Mouse (Mus musculus) forebrain, embryonic 16.5 days (tissue): ENCODE results near the gene Krtap16-3. TPM values are rescaled to one million over a fixed set of nuclear protein-coding genes. Genes with fewer than 3 reads are reported as not detected.
A peak's percentile ranks its signal among the peaks of the same experiment; 100 is the strongest.

ENCODE experiments used
- ATAC-seq: fragments of 200-750 bp; cut with Nextera tagmentation; 2 replicates; pipeline ENCODE4 v1.8.0; 2017; ENCODE audit warnings: mild to moderate bottlenecking, moderate library complexity
- H3K27ac ChIP-seq: fragments of 300-500 bp; sonication (generic); 2 replicates; pipeline ENCODE4 v1.5.1; 2014; ENCODE audit warnings: low read length, control low read depth
- H3K27me3 ChIP-seq: fragments of 300-500 bp; sonication (generic); replicated peaks from 2 replicates; pipeline ENCODE4 v1.6.1; 2014; ENCODE audit warnings: low read length; ENCODE audit not compliant: control insufficient read depth, insufficient read depth
- H3K36me3 ChIP-seq: fragments of 300-500 bp; sonication (generic); 2 replicates; pipeline ENCODE4 v1.6.1; 2014; ENCODE audit not compliant: control insufficient read depth, insufficient read depth
- H3K4me1 ChIP-seq: fragments of 300-500 bp; sonication (generic); replicated peaks from 2 replicates; pipeline ENCODE4 v1.6.1; 2014; ENCODE audit warnings: low read length; ENCODE audit not compliant: control insufficient read depth, insufficient read depth
- H3K4me2 ChIP-seq: fragments of 300-500 bp; sonication (generic); 2 replicates; pipeline ENCODE4 v1.6.1; 2014; ENCODE audit warnings: mild to moderate bottlenecking, low read length, control low read depth
- H3K4me3 ChIP-seq: fragments of 300-500 bp; sonication (generic); replicated peaks from 2 replicates; pipeline ENCODE4 v1.5.1; 2014; ENCODE audit warnings: mild to moderate bottlenecking, low read length, control low read depth
- H3K9ac ChIP-seq: fragments of 300-500 bp; sonication (generic); replicated peaks from 2 replicates; pipeline ENCODE4 v1.6.1; 2014; ENCODE audit warnings: low read depth, low read length, control low read depth
- H3K9me3 ChIP-seq: fragments of 300-500 bp; sonication (generic); 2 replicates; pipeline ENCODE4 v1.6.1; 2016; ENCODE audit warnings: low read length; ENCODE audit not compliant: control insufficient read depth
- WGBS: fragments of 180-500 bp; shearing (Covaris S2); extraction: QIAGEN DNeasy Blood & Tissue Kit; methylation state at CpG from one replicate; pipeline ENCODE4 v1.1.7; 2014; 5-methylcytosine and 5-hydroxymethylcytosine counted together
- polyA plus RNA-seq: library from polyadenylated mRNA; unstranded; fragments of >200 nt; fragmentation: Nextera tagmentation; extraction: Ambion mirVana; gene quantifications from 2 replicates; pipeline ENCODE4 v1.2.1, GENCODE M21; 2015

Gene Krtap16-3
- polyA plus RNA-seq, result not detected in 2 replicates

DNA sequence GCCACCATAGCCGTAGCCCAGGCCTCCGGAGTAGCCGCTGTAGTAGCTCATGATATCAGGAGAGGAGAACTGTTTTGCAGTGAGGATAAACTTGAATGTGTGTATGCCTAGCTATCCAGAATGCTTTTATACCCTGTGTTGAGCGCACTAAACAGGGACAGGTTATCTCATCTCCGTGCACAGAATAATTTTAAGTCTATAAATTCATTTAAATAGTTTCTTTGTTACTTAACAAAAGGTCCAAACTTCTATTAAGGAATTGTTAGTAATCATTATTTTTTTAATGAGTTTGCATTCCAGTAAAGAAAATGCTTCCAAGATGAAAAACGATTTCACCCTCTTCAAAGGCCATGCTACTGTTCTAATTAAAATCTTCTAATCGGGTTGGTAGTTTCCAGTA lies at the start of gene Krtap16-3:
Gene Krtap16-3, minus strand, starts transcription at position 101 of the 400 bp plus-strand sequence.
- no peak for ATAC-seq
- 53% methylated on average over 7 of the region's 7 CpGs for WGBS

DNA sequence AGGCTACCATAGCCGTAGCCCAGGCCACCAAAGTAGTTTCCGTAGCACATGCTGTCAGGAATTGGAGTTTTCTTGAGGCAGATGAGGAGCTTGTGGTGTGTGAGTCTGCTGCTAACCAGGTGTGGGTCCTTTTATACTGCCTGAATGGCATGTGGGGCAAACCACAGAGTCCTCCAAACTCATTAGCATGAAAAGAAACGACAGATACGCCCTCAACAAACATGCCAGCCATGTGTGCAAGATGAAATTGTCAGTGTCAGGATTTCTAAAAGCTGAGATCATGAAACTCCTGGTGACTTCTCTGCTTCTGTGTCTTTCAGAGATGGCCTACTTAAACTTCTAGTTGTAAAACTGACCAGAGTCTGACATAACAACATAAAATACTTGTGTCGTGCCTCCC lies 48.0 kb upstream of the Krtap16-3 start, which contains the start of gene Krtap22-2:
Gene Krtap22-2, minus strand, starts transcription at position 101 of the 400 bp plus-strand sequence.
- Histone ChIP-seq H3K4me2 (no peak within 1 kb of the TSS), H3K27ac (no peak within 1 kb of the TSS), H3K4me3 (no peak within 1 kb of the TSS), H3K9me3 (no peaks in the 10 kb centered on the region), H3K36me3 (no peaks in the 10 kb centered on the region), H3K9ac (no peak within 1 kb of the TSS), H3K4me1 (no peaks in the 10 kb centered on the region), H3K27me3 (no peaks in the 10 kb centered on the region)
- 82% methylated on average over 5 of the region's 5 CpGs for WGBS
- no peak for ATAC-seq

More for the DNA sequence above, at the start of gene Krtap16-3:
- Histone ChIP-seq H3K9ac (no peak within 1 kb of the TSS), H3K9me3 (no peaks in the 10 kb centered on the region), H3K4me2 (no peak within 1 kb of the TSS), H3K4me3 (no peak within 1 kb of the TSS), H3K36me3 (no peaks in the 10 kb centered on the region), H3K4me1 (no peaks in the 10 kb centered on the region), H3K27ac (no peak within 1 kb of the TSS), H3K27me3 (no peaks in the 10 kb centered on the region)

DNA sequence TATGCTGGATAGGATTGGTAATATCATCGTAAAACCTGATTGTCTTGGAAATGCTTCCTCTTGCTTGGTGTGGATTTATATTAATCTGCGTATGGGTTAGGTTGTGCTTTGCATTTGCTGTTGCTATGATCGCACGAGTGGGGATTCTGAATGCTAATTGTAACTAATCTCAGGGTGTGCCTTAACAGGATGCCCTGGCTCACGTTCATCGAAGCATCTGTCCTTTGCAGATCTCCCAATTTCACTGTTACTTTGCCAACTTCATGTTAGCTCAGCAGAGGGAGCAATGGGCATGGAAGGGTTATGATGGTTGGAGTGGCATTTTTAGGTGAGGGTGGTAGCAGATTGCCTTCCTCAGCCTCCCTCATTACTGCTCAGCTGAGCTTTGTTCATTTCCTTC lies 21.6 kb downstream of the Krtap16-3 start:
- H3K27ac ChIP-seq, result no peak overlapping the region
- H3K9ac ChIP-seq, result no peak overlapping the region
- no peaks in the 10 kb centered on the region for H3K9me3 ChIP-seq
- 0 out of 2 replicates have a peak, but pooled peaks cover 3% of the 10 kb centered on the region for H3K4me1 ChIP-seq
- H3K4me2 ChIP-seq, result no peak overlapping the region
- no peaks in the 10 kb centered on the region for H3K27me3 ChIP-seq
- no peak overlapping the region for H3K4me3 ChIP-seq
- WGBS, result 55% methylated on average over 6 of the region's 6 CpGs
- no peaks in the 10 kb centered on the region for H3K36me3 ChIP-seq
- peak; percentile 58 for ATAC-seq

DNA sequence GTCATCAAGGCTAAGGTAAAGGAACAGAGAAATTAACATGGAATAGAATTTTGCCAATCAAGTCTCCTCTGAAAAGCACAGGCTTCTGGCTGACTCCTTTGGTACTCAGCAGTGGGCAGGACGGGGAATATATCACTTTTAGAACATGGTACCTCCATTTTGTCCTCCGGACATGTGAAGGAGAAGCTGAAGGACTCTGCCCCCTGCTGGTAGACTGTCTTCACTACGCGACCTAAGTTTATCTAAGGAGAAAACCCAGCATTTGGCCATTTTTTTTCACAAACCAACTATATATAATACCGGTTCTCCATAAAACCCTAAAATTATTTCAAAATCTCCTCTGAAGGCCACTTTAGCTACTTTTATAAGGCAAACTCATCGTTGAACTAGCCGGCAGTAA lies 24.4 kb downstream of the Krtap16-3 start:
- H3K27ac ChIP-seq, result no peak overlapping the region
- H3K36me3 ChIP-seq, result no peaks in the 10 kb centered on the region
- no peaks in the 10 kb centered on the region for H3K27me3 ChIP-seq
- no peak overlapping the region for H3K4me2 ChIP-seq
- H3K9me3 ChIP-seq, result no peaks in the 10 kb centered on the region
- 0 out of 2 replicates have a peak, but pooled peaks cover 3% of the 10 kb centered on the region for H3K4me1 ChIP-seq
- ATAC-seq, result no peak
- no peak overlapping the region for H3K9ac ChIP-seq
- no peak overlapping the region for H3K4me3 ChIP-seq
- 76% methylated on average over 7 of the region's 7 CpGs for WGBS

DNA sequence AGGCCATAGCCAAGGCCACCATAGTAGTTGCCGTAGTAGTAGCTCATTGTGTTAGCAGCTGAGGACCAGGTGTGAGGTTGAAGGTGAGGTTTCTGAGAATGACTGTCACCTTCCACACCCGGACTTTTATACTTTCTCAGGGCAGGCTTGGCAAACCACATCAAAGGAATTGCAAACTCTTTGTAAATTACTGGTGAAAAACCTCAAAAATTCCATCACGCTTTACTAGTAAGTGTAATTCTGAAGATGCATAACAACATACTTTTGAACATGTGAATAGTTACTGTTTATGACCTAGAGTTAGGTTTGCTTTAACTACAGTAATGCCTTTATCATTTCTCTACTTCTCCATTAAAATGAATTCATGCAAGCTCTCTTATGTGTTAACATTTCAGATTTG lies 30.5 kb downstream of the Krtap16-3 start, which contains the start of gene Krtap19-9b:
Gene Krtap19-9b, minus strand, starts transcription at position 101 of the 400 bp plus-strand sequence.
- no peaks in the 10 kb centered on the region for H3K36me3 ChIP-seq
- no peak within 1 kb of the TSS for H3K27ac ChIP-seq
- WGBS, result 96% methylated on average over 3 of the region's 3 CpGs
- H3K4me1 ChIP-seq, result no peaks in the 10 kb centered on the region
- no peak within 1 kb of the TSS for H3K4me2 ChIP-seq
- no peak for ATAC-seq
- H3K27me3 ChIP-seq, result no peaks in the 10 kb centered on the region
- no peak within 1 kb of the TSS for H3K9ac ChIP-seq
- no peaks in the 10 kb centered on the region for H3K9me3 ChIP-seq
- H3K4me3 ChIP-seq, result no peak within 1 kb of the TSS

Other genes starting within 250 kb of the Krtap16-3 start
- gene Krtap13-1, start 234.0 kb downstream of the Krtap16-3 start, polyA plus RNA-seq, result not detected in 2 replicates
- gene Krtap13, start 211.2 kb downstream of the Krtap16-3 start, polyA plus RNA-seq, result not detected in 2 replicates
- gene 2310034C09Rik, start 204.0 kb downstream of the Krtap16-3 start, polyA plus RNA-seq, result 0.45 TPM in 1 of 2 replicates, not detected in the other
- gene 2310057N15Rik, start 188.7 kb downstream of the Krtap16-3 start, polyA plus RNA-seq, result not detected in 2 replicates
- not detected in 2 replicates for gene Gm5965, start 185.0 kb downstream of the Krtap16-3 start, polyA plus RNA-seq
- gene Gm20741, start 150.7 kb downstream of the Krtap16-3 start, polyA plus RNA-seq, result not detected in 2 replicates
- not detected in 2 replicates for gene Krtap15, start 142.7 kb downstream of the Krtap16-3 start, polyA plus RNA-seq
- gene Krtap14, start 136.7 kb downstream of the Krtap16-3 start, polyA plus RNA-seq, result not detected in 2 replicates
- not detected in 2 replicates for gene Krtap19-1, start 93.5 kb downstream of the Krtap16-3 start, polyA plus RNA-seq
- gene Krtap19-2, start 88.6 kb downstream of the Krtap16-3 start, polyA plus RNA-seq, result not detected in 2 replicates
- gene Krtap19-3, start 84.8 kb downstream of the Krtap16-3 start, polyA plus RNA-seq, result not detected in 2 replicates
- not detected in 2 replicates for gene Krtap19-4, start 77.8 kb downstream of the Krtap16-3 start, polyA plus RNA-seq
- not detected in 2 replicates for gene Krtap19-5, start 66.4 kb downstream of the Krtap16-3 start, polyA plus RNA-seq
- not detected in 2 replicates for gene Krtap19-9b, start 30.6 kb downstream of the Krtap16-3 start, polyA plus RNA-seq
- not detected in 2 replicates for gene Krtap22-2, start 47.9 kb upstream of the Krtap16-3 start, polyA plus RNA-seq
- not detected in 2 replicates for gene Gm10229, start 52.4 kb upstream of the Krtap16-3 start, polyA plus RNA-seq
- gene Krtap6-1, start 68.8 kb upstream of the Krtap16-3 start, polyA plus RNA-seq, result not detected in 2 replicates
- gene Gm10228, start 78.6 kb upstream of the Krtap16-3 start, polyA plus RNA-seq, result not detected in 2 replicates
- not detected in 2 replicates for gene Krtap6-5, start 85.0 kb upstream of the Krtap16-3 start, polyA plus RNA-seq
- gene 1110025L11Rik, start 101.1 kb upstream of the Krtap16-3 start, polyA plus RNA-seq, result not detected in 2 replicates
- gene Krtap6-3, start 121.1 kb upstream of the Krtap16-3 start, polyA plus RNA-seq, result not detected in 2 replicates
- gene Gm6358, start 178.0 kb upstream of the Krtap16-3 start, polyA plus RNA-seq, result not detected in 2 replicates
- gene Gm10061, start 188.2 kb upstream of the Krtap16-3 start, polyA plus RNA-seq, result not detected in 2 replicates
- gene Gm9789, start 195.1 kb upstream of the Krtap16-3 start, polyA plus RNA-seq, result not detected in 2 replicates
- not detected in 2 replicates for gene Gm7735, start 206.6 kb upstream of the Krtap16-3 start, polyA plus RNA-seq
- gene 1110057P08Rik, start 211.9 kb upstream of the Krtap16-3 start, polyA plus RNA-seq, result not detected in 2 replicates
- gene Krtap20-2, start 243.0 kb upstream of the Krtap16-3 start, polyA plus RNA-seq, result not detected in 2 replicates